Mouse (Mus musculus) liver, embryonic 12.5 days (tissue): Measurements from ENCODE around the gene Bag5. TPM values are rescaled to one million over a fixed set of nuclear protein-coding genes. Genes with fewer than 3 reads are reported as not detected.

Experiments
- ATAC-seq: fragments of 200-750 bp; cut with Nextera tagmentation; 2 replicates; pipeline ENCODE4 v1.8.0; 2017; ENCODE audit warnings: moderate number of reproducible peaks, mild to moderate bottlenecking, moderate library complexity
- H3K27ac ChIP-seq: fragments of 300-500 bp; sonication (generic); 2 replicates; pipeline ENCODE4 v1.5.1; 2016; ENCODE audit warnings: mild to moderate bottlenecking
- H3K27me3 ChIP-seq: fragments of 300-500 bp; sonication (generic); replicated peaks from 2 replicates; pipeline ENCODE4 v1.6.1; 2016; ENCODE audit warnings: mild to moderate bottlenecking, moderate library complexity
- H3K36me3 ChIP-seq: fragments of 300-500 bp; sonication (generic); 2 replicates; pipeline ENCODE4 v1.6.1; 2016; ENCODE audit warnings: mild to moderate bottlenecking, moderate library complexity
- H3K4me1 ChIP-seq: fragments of 300-500 bp; sonication (generic); 2 replicates; pipeline ENCODE4 v1.6.1; 2016
- H3K4me2 ChIP-seq: fragments of 300-500 bp; sonication (generic); 2 replicates; pipeline ENCODE4 v1.6.1; 2016; ENCODE audit warnings: mild to moderate bottlenecking, moderate library complexity
- H3K4me3 ChIP-seq: fragments of 300-500 bp; sonication (generic); 2 replicates; pipeline ENCODE4 v1.5.1; 2016; ENCODE audit warnings: mild to moderate bottlenecking, moderate library complexity
- H3K9ac ChIP-seq: fragments of 300-500 bp; sonication (generic); 2 replicates; pipeline ENCODE4 v1.6.1; 2016; ENCODE audit warnings: mild to moderate bottlenecking, moderate library complexity
- H3K9me3 ChIP-seq: fragments of 300-500 bp; sonication (generic); replicated peaks from 2 replicates; pipeline ENCODE4 v1.6.1; 2016; ENCODE audit warnings: mild to moderate bottlenecking, moderate library complexity
- WGBS: fragments of 180-500 bp; shearing (Covaris S2); methylation state at CpG from one replicate; pipeline ENCODE4 v1.1.7; 2016; ENCODE audit not compliant: insufficient replicate concordance; 5-methylcytosine and 5-hydroxymethylcytosine counted together
- polyA plus RNA-seq: library from polyadenylated mRNA; unstranded; fragments of >200 nt; fragmentation: Nextera tagmentation; extraction: Ambion mirVana; gene quantifications from 2 replicates; pipeline ENCODE4 v1.2.1, GENCODE M21; 2016

The Bag5 gene
- polyA plus RNA-seq, 1 experiment from 2014 or later, result 28.4 TPM

- Histone ChIP-seq H3K9ac (no peak overlapping the region), H3K27me3 (peaks cover 6% of the 10 kb centered on the region; the same call in 1 of the 2 replicates), H3K27ac (no peak overlapping the region), H3K4me2 (no peak overlapping the region), H3K4me1 (peaks cover 50% of the 10 kb centered on the region), H3K4me3 (no peak overlapping the region), H3K9me3 (no peaks in the 10 kb centered on the region), H3K36me3 (peaks cover 52% of the 10 kb centered on the region)
- ATAC-seq, result no peak
- WGBS, result 90% methylated on average over 13 of the region's 13 CpGs
These were observed 32.4 kb downstream of the Bag5 start for GRCm38 (mm10) chr12:111680661-111681060.

- WGBS, result 17% methylated on average over 7 of the region's 7 CpGs
- Histone ChIP-seq H3K9ac (peak overlapping the region; percentile 82), H3K4me2 (peak overlapping the region; percentile 91), H3K27me3 (peaks cover 21% of the 10 kb centered on the region), H3K36me3 (peaks cover 47% of the 10 kb centered on the region), H3K9me3 (no peaks in the 10 kb centered on the region), H3K27ac (0 out of 2 replicates have a peak overlapping the region, but pooled peaks have one; percentile 88), H3K4me3 (peak overlapping the region; percentile 93), H3K4me1 (peaks cover 57% of the 10 kb centered on the region)
- no peak for ATAC-seq
These were observed 34.1 kb downstream of the Bag5 start for GRCm38 (mm10) chr12:111678997-111679396.

- Histone ChIP-seq H3K9me3 (no peaks in the 10 kb centered on the region), H3K27me3 (peaks cover 25% of the 10 kb centered on the region), H3K4me1 (peaks cover 57% of the 10 kb centered on the region), H3K4me3 (peak overlapping the region; percentile 93), H3K4me2 (peak overlapping the region; percentile 91), H3K36me3 (peaks cover 43% of the 10 kb centered on the region), H3K27ac (peak overlapping the region; percentile 88; the same call in 1 of the 2 replicates), H3K9ac (peak overlapping the region; percentile 82)
- 3% methylated on average over 13 of the region's 13 CpGs for WGBS
- ATAC-seq, result 0 out of 2 replicates have a peak, but pooled peaks have one; percentile 1
These were observed 34.5 kb downstream of the Bag5 start for GRCm38 (mm10) chr12:111678670-111678933.

GRCm38 (mm10) chr12:111677882-111678669 lies 35.0 kb downstream of the Bag5 start, which contains the start of gene Trmt61a:
Trmt61a (plus strand) TSS chr12:111678105.
- Histone ChIP-seq H3K27me3 (peaks cover 30% of the 10 kb centered on the region), H3K36me3 (peaks cover 38% of the 10 kb centered on the region), H3K9me3 (no peaks in the 10 kb centered on the region), H3K27ac (peak within 1 kb of the TSS; percentile 88), H3K4me2 (peak within 1 kb of the TSS; percentile 91), H3K4me3 (peak within 1 kb of the TSS; percentile 93), H3K4me1 (peaks cover 56% of the 10 kb centered on the region), H3K9ac (peak within 1 kb of the TSS; percentile 82)
- WGBS, result under 1% methylated on average over 51 of the region's 51 CpGs
- ATAC-seq, result peak; percentile 84

GRCm38 (mm10) chr12:111677421-111677820 lies 35.6 kb downstream of the Bag5 start:
- Histone ChIP-seq H3K9me3 (no peaks in the 10 kb centered on the region), H3K9ac (peak overlapping the region; percentile 82), H3K27me3 (peaks cover 37% of the 10 kb centered on the region), H3K27ac (peak overlapping the region; percentile 88), H3K4me1 (peaks cover 56% of the 10 kb centered on the region), H3K4me2 (peak overlapping the region; percentile 91), H3K4me3 (peak overlapping the region; percentile 93), H3K36me3 (peaks cover 31% of the 10 kb centered on the region)
- 31% methylated on average over 5 of the region's 5 CpGs for WGBS
- no peak for ATAC-seq

- H3K27me3 ChIP-seq, result peaks cover 51% of the 10 kb centered on the region
- no peaks in the 10 kb centered on the region for H3K9me3 ChIP-seq
- H3K36me3 ChIP-seq, result peaks cover 17% of the 10 kb centered on the region
- H3K4me3 ChIP-seq, result no peak overlapping the region
- H3K4me2 ChIP-seq, result no peak overlapping the region
- H3K9ac ChIP-seq, result no peak overlapping the region
- H3K4me1 ChIP-seq, result peaks cover 70% of the 10 kb centered on the region
- H3K27ac ChIP-seq, result 0 out of 2 replicates have a peak overlapping the region, but pooled peaks have one; percentile 23
- 47% methylated on average over 6 of the region's 6 CpGs for WGBS
- ATAC-seq, result no peak
These were observed 37.1 kb downstream of the Bag5 start for GRCm38 (mm10) chr12:111675797-111676580.

- peaks cover 61% of the 10 kb centered on the region for H3K27me3 ChIP-seq
- no peak overlapping the region for H3K4me2 ChIP-seq
- H3K36me3 ChIP-seq, result peaks cover 7% of the 10 kb centered on the region
- H3K27ac ChIP-seq, result no peak overlapping the region
- H3K4me1 ChIP-seq, result peaks cover 72% of the 10 kb centered on the region
- no peaks in the 10 kb centered on the region for H3K9me3 ChIP-seq
- ATAC-seq, result no peak
- H3K9ac ChIP-seq, result no peak overlapping the region
- WGBS, result 3% methylated on average over 2 of the region's 2 CpGs
- no peak overlapping the region for H3K4me3 ChIP-seq
These were observed 38.1 kb downstream of the Bag5 start for GRCm38 (mm10) chr12:111674850-111675486.

- Histone ChIP-seq H3K9me3 (no peaks in the 10 kb centered on the region), H3K27ac (no peak overlapping the region), H3K36me3 (no peaks in the 10 kb centered on the region), H3K27me3 (peaks cover 77% of the 10 kb centered on the region), H3K4me2 (peak overlapping the region; percentile 74), H3K9ac (no peak overlapping the region), H3K4me3 (peak overlapping the region; percentile 53), H3K4me1 (peaks cover 72% of the 10 kb centered on the region)
- no peak for ATAC-seq
- 10% methylated on average over 12 of the region's 12 CpGs for WGBS
These were observed 40.5 kb downstream of the Bag5 start for GRCm38 (mm10) chr12:111672581-111672980.

GRCm38 (mm10) chr12:111672176-111672575 lies 40.9 kb downstream of the Bag5 start, which contains the start of gene Ckb:
Ckb (minus strand) TSS chr12:111672338.
- H3K9ac ChIP-seq, result peak within 1 kb of the TSS; percentile 46
- H3K27me3 ChIP-seq, result peaks cover 77% of the 10 kb centered on the region
- peak within 1 kb of the TSS; percentile 74 for H3K4me2 ChIP-seq
- no peaks in the 10 kb centered on the region for H3K9me3 ChIP-seq
- H3K36me3 ChIP-seq, result no peaks in the 10 kb centered on the region
- no peak within 1 kb of the TSS for H3K27ac ChIP-seq
- H3K4me3 ChIP-seq, result peak within 1 kb of the TSS; percentile 53
- WGBS, result under 1% methylated on average over 31 of the region's 31 CpGs
- peaks cover 67% of the 10 kb centered on the region for H3K4me1 ChIP-seq
- peak; percentile 28 for ATAC-seq

- WGBS, result under 1% methylated on average over 34 of the region's 34 CpGs
- no peak overlapping the region for H3K27ac ChIP-seq
- no peaks in the 10 kb centered on the region for H3K9me3 ChIP-seq
- no peak for ATAC-seq
- peaks cover 77% of the 10 kb centered on the region for H3K27me3 ChIP-seq
- H3K4me3 ChIP-seq, result peak overlapping the region; percentile 53
- H3K4me2 ChIP-seq, result peak overlapping the region; percentile 74
- no peaks in the 10 kb centered on the region for H3K36me3 ChIP-seq
- H3K4me1 ChIP-seq, result peaks cover 60% of the 10 kb centered on the region
- peak overlapping the region; percentile 46 for H3K9ac ChIP-seq
These were observed 41.6 kb downstream of the Bag5 start for GRCm38 (mm10) chr12:111671431-111671902.

- peak overlapping the region; percentile 74 for H3K4me2 ChIP-seq
- no peaks in the 10 kb centered on the region for H3K9me3 ChIP-seq
- no peak for ATAC-seq
- no peak overlapping the region for H3K27ac ChIP-seq
- 1% methylated on average over 35 of the region's 35 CpGs for WGBS
- H3K4me1 ChIP-seq, result peaks cover 57% of the 10 kb centered on the region
- H3K27me3 ChIP-seq, result peaks cover 77% of the 10 kb centered on the region
- H3K9ac ChIP-seq, result peak overlapping the region; percentile 46
- H3K36me3 ChIP-seq, result no peaks in the 10 kb centered on the region
- H3K4me3 ChIP-seq, result peak overlapping the region; percentile 53
These were observed 42.1 kb downstream of the Bag5 start for GRCm38 (mm10) chr12:111670976-111671375.
